Mouse (Mus musculus) stomach, postnatal 0 days (tissue): ENCODE data around the gene Ctr9. TPM values are rescaled to one million over a fixed set of nuclear protein-coding genes. Genes with fewer than 3 reads are reported as not detected.

ENCODE experiments used
- ATAC-seq: fragments of 200-750 bp; cut with Nextera tagmentation; 2 replicates; pipeline ENCODE4 v1.8.0; 2017; ENCODE audit not compliant: low FRiP score, low TSS enrichment
- DNase-seq: peaks from one replicate; pipeline ENCODE4 v3.0.0-alpha.2; 2016; ENCODE audit warnings: low spot score
- H3K27ac ChIP-seq: fragments of 300-500 bp; sonication (generic); replicated peaks from 2 replicates; pipeline ENCODE4 v1.5.1; 2014; ENCODE audit warnings: mild to moderate bottlenecking, control low read depth
- H3K27me3 ChIP-seq: fragments of 300-500 bp; sonication (generic); 2 replicates; pipeline ENCODE4 v1.6.1; 2014; ENCODE audit warnings: low read length; ENCODE audit not compliant: control insufficient read depth, insufficient read depth
- H3K36me3 ChIP-seq: fragments of 300-500 bp; sonication (generic); 2 replicates; pipeline ENCODE4 v1.6.1; 2014; ENCODE audit warnings: low read length, mixed read lengths; ENCODE audit not compliant: control insufficient read depth, insufficient read depth
- H3K4me1 ChIP-seq: fragments of 300-500 bp; sonication (generic); replicated peaks from 2 replicates; pipeline ENCODE4 v1.6.1; 2014; ENCODE audit warnings: antibody characterized with exemption; ENCODE audit not compliant: control insufficient read depth, insufficient read depth
- H3K4me2 ChIP-seq: fragments of 300-500 bp; sonication (generic); replicated peaks from 2 replicates; pipeline ENCODE4 v1.6.1; 2014; ENCODE audit warnings: low read depth, mild to moderate bottlenecking, control low read depth, moderate library complexity
- H3K4me3 ChIP-seq: fragments of 300-500 bp; sonication (generic); 2 replicates; pipeline ENCODE4 v1.5.1; 2014; ENCODE audit warnings: low read depth, low read length, control low read depth
- H3K9ac ChIP-seq: fragments of 300-500 bp; sonication (generic); 2 replicates; pipeline ENCODE4 v1.6.1; 2014; ENCODE audit warnings: mild to moderate bottlenecking, low read length, control low read depth, mixed read lengths
- H3K9me3 ChIP-seq: fragments of 300-500 bp; sonication (generic); 2 replicates; pipeline ENCODE4 v1.6.1; 2016; ENCODE audit warnings: low read length; ENCODE audit not compliant: control insufficient read depth
- CTCF ChIP-seq: IDR thresholded peaks from 2 replicates; pipeline ENCODE4 v1.5.1; 2016; ENCODE audit warnings: antibody characterized with exemption, low read depth, mild to moderate bottlenecking, moderate library complexity
- EP300 ChIP-seq: optimal IDR thresholded peaks from 2 replicates; pipeline ENCODE3; 2016; ENCODE audit warnings: antibody characterized with exemption
- WGBS: fragments of 180-500 bp; shearing (Covaris S2); extraction: QIAGEN DNeasy Blood & Tissue Kit; methylation state at CpG from one replicate; pipeline ENCODE4 v1.1.7; 2014; 5-methylcytosine and 5-hydroxymethylcytosine counted together
- polyA plus RNA-seq: library from polyadenylated mRNA; unstranded; fragments of >200 nt; fragmentation: Nextera tagmentation; extraction: Ambion mirVana; gene quantifications from 2 replicates; pipeline ENCODE4 v1.2.1, GENCODE M21; 2015

Ctr9 gene
- polyA plus RNA-seq, 1 experiment from 2014 or later = 26.4 TPM

DNA sequence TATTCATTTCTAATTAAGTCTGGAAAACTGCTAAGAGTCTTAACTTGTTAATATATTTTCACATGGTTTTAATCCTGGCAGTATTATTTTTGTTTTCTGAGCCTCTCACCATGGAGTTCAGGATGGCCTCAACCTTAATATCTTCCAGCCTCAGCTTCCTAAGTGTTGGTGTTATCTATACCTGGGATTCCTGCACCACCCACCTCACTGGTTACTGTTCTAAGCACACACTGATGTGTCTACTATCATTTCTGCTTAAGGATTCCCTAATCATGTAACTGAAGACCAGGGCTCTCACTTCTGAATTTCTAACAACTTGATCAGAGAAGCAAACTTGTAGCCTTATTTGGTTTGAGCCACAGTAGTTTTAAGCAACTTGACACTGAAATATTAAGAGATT lies 56.4 kb downstream of the Ctr9 start:
- Histone ChIP-seq H3K4me2 (no peak overlapping the region), H3K27me3 (no peaks in the 10 kb centered on the region), H3K36me3 (0 out of 2 replicates have a peak, but pooled peaks cover 6% of the 10 kb centered on the region), H3K4me1 (0 out of 2 replicates have a peak, but pooled peaks cover 3% of the 10 kb centered on the region), H3K27ac (no peak overlapping the region), H3K9ac (no peak overlapping the region), H3K4me3 (no peak overlapping the region), H3K9me3 (no peaks in the 10 kb centered on the region)
- no peak for TF ChIP-seq CTCF
- TF ChIP-seq EP300 = no peak
- no peak for DNase-seq
- no peak for ATAC-seq

DNA sequence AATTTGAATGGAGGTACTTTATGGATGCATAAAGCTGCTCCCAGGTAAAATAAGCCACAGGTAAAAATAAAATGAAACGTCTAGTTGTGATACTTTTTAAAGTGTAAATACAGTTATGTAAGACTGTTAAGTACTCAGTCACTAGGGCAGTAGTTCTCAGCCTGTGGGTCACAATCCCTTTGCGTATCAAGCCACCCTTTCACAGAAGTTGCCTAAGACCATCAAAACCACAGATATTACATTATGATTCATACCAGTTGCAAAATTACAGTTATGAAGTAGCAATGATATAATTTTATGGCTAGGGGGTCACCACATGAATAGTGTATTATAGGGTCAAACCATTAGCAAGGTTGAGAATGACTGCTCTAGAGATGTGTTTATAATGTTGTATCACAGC lies 66.4 kb downstream of the Ctr9 start:
- no peaks in the 10 kb centered on the region for H3K27me3 ChIP-seq
- H3K9me3 ChIP-seq = no peaks in the 10 kb centered on the region
- ATAC-seq (no peak), DNase-seq (no peak)
- no peak overlapping the region for H3K4me2 ChIP-seq
- H3K9ac ChIP-seq = no peak overlapping the region
- no peak for TF ChIP-seq CTCF
- no peak for TF ChIP-seq EP300
- no peak overlapping the region for H3K4me3 ChIP-seq
- H3K4me1 ChIP-seq = no peaks in the 10 kb centered on the region
- WGBS = 75% methylated on average over 2 of the region's 2 CpGs
- H3K36me3 ChIP-seq = no peaks in the 10 kb centered on the region
- no peak overlapping the region for H3K27ac ChIP-seq

DNA sequence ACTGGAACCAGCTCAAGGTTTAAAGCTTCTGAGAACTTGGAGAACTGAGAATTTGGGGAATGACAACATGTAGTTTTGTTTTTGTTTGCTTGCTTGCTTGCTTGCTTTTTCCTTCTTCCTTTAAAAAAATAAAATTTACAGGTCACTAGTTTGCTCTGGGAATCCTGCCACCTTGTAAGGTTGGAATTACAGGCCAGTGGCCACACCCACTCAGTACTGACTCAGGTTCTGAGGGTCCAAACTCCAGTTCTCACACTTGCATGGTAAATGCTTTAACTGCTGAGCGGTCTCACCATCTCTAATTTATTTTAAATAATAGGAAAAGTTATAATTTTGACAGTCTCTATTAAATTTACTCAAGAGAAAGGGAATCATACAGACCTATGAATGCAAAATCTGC lies 69.4 kb downstream of the Ctr9 start:
- H3K4me3 ChIP-seq = no peak overlapping the region
- no peaks in the 10 kb centered on the region for H3K9me3 ChIP-seq
- no peak overlapping the region for H3K9ac ChIP-seq
- DNase-seq (no peak), ATAC-seq (no peak)
- TF ChIP-seq CTCF (no peak), EP300 (no peak)
- H3K4me2 ChIP-seq = no peak overlapping the region
- H3K4me1 ChIP-seq = no peaks in the 10 kb centered on the region
- H3K36me3 ChIP-seq = no peaks in the 10 kb centered on the region
- 100% methylated on average over 1 of the region's 1 CpGs for WGBS
- H3K27me3 ChIP-seq = no peaks in the 10 kb centered on the region
- H3K27ac ChIP-seq = no peak overlapping the region

Other genes starting within 250 kb of the Ctr9 start
- 24.0 and 25.1 TPM in 2 replicates for gene Rnf141, start 184.5 kb upstream of the Ctr9 start, polyA plus RNA-seq
- gene Lyve1, start 165.7 kb upstream of the Ctr9 start, polyA plus RNA-seq = 9.2 and 11.5 TPM in 2 replicates
- 8.4 and 9.1 TPM in 2 replicates for gene Mrvi1, start 46.5 kb upstream of the Ctr9 start, polyA plus RNA-seq
- 295 and 312 TPM in 2 replicates for gene Eif4g2, start 54.1 kb downstream of the Ctr9 start, polyA plus RNA-seq